Mouse (Mus musculus) spleen, adult 2 months (tissue): ENCODE measurements around the gene Ccr10. TPM values are rescaled to one million over a fixed set of nuclear protein-coding genes. Genes with fewer than 3 reads are reported as not detected.
"Not testable (repeated sequence)": the region's sequence is repeated elsewhere in the genome, so short reads cannot be mapped to it uniquely, and the experiment has no call there.

Experiments used
- DNase-seq, 2 experiments: peaks; one replicate each; pipeline versions ENCODE4 v3.0.0 to v3.0.0-alpha.2; 2012 to 2021; ENCODE audit warnings: low spot score in 2 of 2, low read depth in 1 of 2
- H3K27ac ChIP-seq: fragments of 200-500 bp; 2 replicates; pipeline ENCODE4 v1.5.1; 2012; ENCODE audit warnings: low read length, inconsistent platforms; ENCODE audit not compliant: insufficient read depth
- H3K27me3 ChIP-seq: fragments of 200-500 bp; 2 replicates; pipeline ENCODE4 v1.6.1; 2012; ENCODE audit warnings: mild to moderate bottlenecking, moderate library complexity, low read length, inconsistent platforms; ENCODE audit not compliant: control insufficient read depth, insufficient read depth
- H3K36me3 ChIP-seq: fragments of 200-500 bp; 2 replicates; pipeline ENCODE4 v1.6.1; 2012; ENCODE audit warnings: mild to moderate bottlenecking, low read length, inconsistent platforms; ENCODE audit not compliant: control insufficient read depth, insufficient read depth
- H3K4me1 ChIP-seq: fragments of 200-500 bp; 2 replicates; pipeline ENCODE4 v1.6.1; 2011; ENCODE audit warnings: inconsistent platforms; ENCODE audit not compliant: control insufficient read depth, insufficient read depth, insufficient read length
- H3K4me3 ChIP-seq: fragments of 200-500 bp; 2 replicates; pipeline ENCODE4 v1.5.1; 2011; ENCODE audit warnings: mild to moderate bottlenecking, inconsistent platforms; ENCODE audit not compliant: insufficient read depth, insufficient read length; ENCODE audit errors: extremely low read depth
- CTCF ChIP-seq: fragments of 200-500 bp; IDR thresholded peaks from 2 replicates; pipeline ENCODE4 v1.5.1; 2011; ENCODE audit warnings: mild to moderate bottlenecking, inconsistent platforms; ENCODE audit not compliant: insufficient read depth, insufficient read length, insufficient replicate concordance; ENCODE audit errors: extremely low read depth
- POLR2A ChIP-seq: fragments of 200-500 bp; IDR thresholded peaks from 2 replicates; pipeline ENCODE4 v1.6.1; 2011; ENCODE audit warnings: low read depth, low read length, inconsistent platforms
- WGBS: fragments of 180-500 bp; shearing (Covaris S2); methylation state at CpG from one replicate; pipeline ENCODE4 v1.1.7; 2018; 5-methylcytosine and 5-hydroxymethylcytosine counted together
- polyA plus RNA-seq: library from polyadenylated mRNA; depleted of rRNA; stranded (reverse); fragments of >200 nt; gene quantifications from 2 replicates; pipeline ENCODE4 v1.2.3, GENCODE M21; 2012; rRNA removed

Gene Ccr10
- polyA plus RNA-seq, 1 experiment: 1.6 TPM

GRCm38 (mm10) chr11:101127075-101127474, 48.2 kb downstream of the Ccr10 start:
- DNase-seq: no peak
- H3K4me3 ChIP-seq: no peak overlapping the region
- no peaks in the 10 kb centered on the region for H3K27me3 ChIP-seq
- WGBS: 100% methylated on average over 1 of the region's 1 CpGs
- peaks cover 8% of the 10 kb centered on the region; the same call in 1 of the 2 replicates for H3K36me3 ChIP-seq
- H3K27ac ChIP-seq: no peak overlapping the region
- H3K4me1 ChIP-seq: no peaks in the 10 kb centered on the region
- TF ChIP-seq POLR2A (no peak), CTCF (no peak)

- not testable (repeated sequence) for H3K27me3 ChIP-seq, H3K4me3 ChIP-seq, H3K27ac ChIP-seq, H3K4me1 ChIP-seq, DNase-seq, H3K36me3 ChIP-seq
- WGBS: 97% methylated on average over 9 of the region's 9 CpGs
Observed at GRCm38 (mm10) chr11:101125008-101125407, 50.2 kb downstream of the Ccr10 start.

- not testable (repeated sequence) for H3K4me1 ChIP-seq, H3K27ac ChIP-seq, H3K27me3 ChIP-seq, DNase-seq, H3K4me3 ChIP-seq, H3K36me3 ChIP-seq
- WGBS: 93% methylated on average over 8 of the region's 8 CpGs
Observed at GRCm38 (mm10) chr11:101124494-101124893, 50.7 kb downstream of the Ccr10 start.

Other genes starting within 250 kb of the Ccr10 start
- 65.1 and 80.8 TPM in 2 replicates for gene Stat3, start 235.9 kb downstream of the Ccr10 start, polyA plus RNA-seq
- 27.0 and 29.1 TPM in 2 replicates for gene Cavin1, start 204.6 kb downstream of the Ccr10 start, polyA plus RNA-seq
- gene Atp6v0a1, start 166.0 kb downstream of the Ccr10 start, polyA plus RNA-seq: 41.8 and 46.2 TPM in 2 replicates
- gene Naglu, start 105.4 kb downstream of the Ccr10 start, polyA plus RNA-seq: 28.6 and 34.8 TPM in 2 replicates
- gene Hsd17b1, start 97.0 kb downstream of the Ccr10 start, polyA plus RNA-seq: 1.2 and 1.3 TPM in 2 replicates
- gene Coasy, start 92.9 kb downstream of the Ccr10 start, polyA plus RNA-seq: 26.6 and 36.9 TPM in 2 replicates
- 20.3 and 23.9 TPM in 2 replicates for gene Mlx, start 88.2 kb downstream of the Ccr10 start, polyA plus RNA-seq
- 0.85 and 0.90 TPM in 2 replicates for gene Psmc3ip, start 80.0 kb downstream of the Ccr10 start, polyA plus RNA-seq
- gene Retreg3, start 55.5 kb downstream of the Ccr10 start, polyA plus RNA-seq: 57.8 and 61.3 TPM in 2 replicates
- gene Tubg1, start 55.5 kb downstream of the Ccr10 start, polyA plus RNA-seq: 16.4 and 17.7 TPM in 2 replicates
- 3.6 and 4.8 TPM in 2 replicates for gene Tubg2, start 19.5 kb downstream of the Ccr10 start, polyA plus RNA-seq
- 1.3 and 1.4 TPM in 2 replicates for gene Cntnap1, start 4.9 kb downstream of the Ccr10 start, polyA plus RNA-seq
- 5.8 and 8.4 TPM in 2 replicates for gene Plekhh3, start 4.1 kb downstream of the Ccr10 start, polyA plus RNA-seq
- gene Ezh1, start 51.0 kb upstream of the Ccr10 start, polyA plus RNA-seq: 28.3 and 30.9 TPM in 2 replicates
- gene Ramp2, start 70.6 kb upstream of the Ccr10 start, polyA plus RNA-seq: 47.6 and 59.7 TPM in 2 replicates
- 56.3 and 62.2 TPM in 2 replicates for gene Vps25, start 78.3 kb upstream of the Ccr10 start, polyA plus RNA-seq
- gene Wnk4, start 85.1 kb upstream of the Ccr10 start, polyA plus RNA-seq: 1.9 and 2.2 TPM in 2 replicates
- gene Cntd1, start 103.6 kb upstream of the Ccr10 start, polyA plus RNA-seq: 0.06 and 0.19 TPM in 2 replicates
- 148 TPM in 2 replicates for gene Coa3, start 103.7 kb upstream of the Ccr10 start, polyA plus RNA-seq
- 64.0 and 98.6 TPM in 2 replicates for gene Becn1, start 126.8 kb upstream of the Ccr10 start, polyA plus RNA-seq
- gene Psme3, start 140.8 kb upstream of the Ccr10 start, polyA plus RNA-seq: 58.1 and 73.8 TPM in 2 replicates
- gene Aoc2, start 149.6 kb upstream of the Ccr10 start, polyA plus RNA-seq: 9.1 and 10.6 TPM in 2 replicates
- gene Aoc3, start 155.2 kb upstream of the Ccr10 start, polyA plus RNA-seq: 2.2 and 2.3 TPM in 2 replicates
- gene G6pc, start 192.1 kb upstream of the Ccr10 start, polyA plus RNA-seq: 0.07 TPM in 1 of 2 replicates, not detected in the other
- gene Aarsd1, start 242.2 kb upstream of the Ccr10 start, polyA plus RNA-seq: 17.3 and 18.3 TPM in 2 replicates
- gene Gm27029, start 249.4 kb upstream of the Ccr10 start, polyA plus RNA-seq: 0.11 and 0.29 TPM in 2 replicates
- 14.2 and 18.3 TPM in 2 replicates for gene Rundc1, start 249.6 kb upstream of the Ccr10 start, polyA plus RNA-seq
- 1.1 TPM in 2 replicates for gene Ptges3l, start 249.9 kb upstream of the Ccr10 start, polyA plus RNA-seq